Mouse (Mus musculus) kidney, embryonic 14.5 days (tissue): ENCODE measurements around the gene D630039A03Rik. TPM values are rescaled to one million over a fixed set of nuclear protein-coding genes. Genes with fewer than 3 reads are reported as not detected.

Experiments used
- ATAC-seq: fragments of 200-750 bp; cut with Nextera tagmentation; 2 replicates; pipeline ENCODE4 v1.8.0; 2017; ENCODE audit warnings: moderate number of reproducible peaks, mild to moderate bottlenecking, moderate TSS enrichment, moderate library complexity; ENCODE audit not compliant: low FRiP score, low TSS enrichment
- H3K27ac ChIP-seq: fragments of 300-500 bp; sonication (generic); 2 replicates; pipeline ENCODE4 v1.5.1; 2014; ENCODE audit warnings: low read depth, mild to moderate bottlenecking, low read length, moderate library complexity, mixed read lengths
- H3K27me3 ChIP-seq: fragments of 300-500 bp; sonication (generic); 2 replicates; pipeline ENCODE4 v1.6.1; 2014; ENCODE audit warnings: mild to moderate bottlenecking, low read length; ENCODE audit not compliant: control insufficient read depth, insufficient read depth
- H3K36me3 ChIP-seq: fragments of 300-500 bp; sonication (generic); 2 replicates; pipeline ENCODE4 v1.6.1; 2014; ENCODE audit warnings: low read length, mixed read lengths; ENCODE audit not compliant: control insufficient read depth, insufficient read depth
- H3K4me1 ChIP-seq: fragments of 300-500 bp; sonication (generic); 2 replicates; pipeline ENCODE4 v1.6.1; 2014; ENCODE audit warnings: low read length, mixed read lengths; ENCODE audit not compliant: control insufficient read depth, insufficient read depth
- H3K4me2 ChIP-seq: fragments of 300-500 bp; sonication (generic); replicated peaks from 2 replicates; pipeline ENCODE4 v1.6.1; 2014; ENCODE audit warnings: low read depth, mild to moderate bottlenecking, low read length
- H3K4me3 ChIP-seq: fragments of 300-500 bp; sonication (generic); 2 replicates; pipeline ENCODE4 v1.5.1; 2014; ENCODE audit warnings: mild to moderate bottlenecking, low read length
- H3K9ac ChIP-seq: fragments of 300-500 bp; sonication (generic); 2 replicates; pipeline ENCODE4 v1.6.1; 2014; ENCODE audit warnings: low read depth, mild to moderate bottlenecking, low read length, moderate library complexity
- H3K9me3 ChIP-seq: fragments of 300-500 bp; sonication (generic); 2 replicates; pipeline ENCODE4 v1.6.1; 2016; ENCODE audit warnings: low read length; ENCODE audit not compliant: control insufficient read depth
- WGBS: fragments of 180-500 bp; shearing (Covaris S2); extraction: QIAGEN DNeasy Blood & Tissue Kit; methylation state at CpG from one replicate; pipeline ENCODE4 v1.1.7; 2014; 5-methylcytosine and 5-hydroxymethylcytosine counted together
- polyA plus RNA-seq: library from polyadenylated mRNA; unstranded; fragments of >200 nt; fragmentation: Nextera tagmentation; extraction: Ambion mirVana; gene quantifications from 2 replicates; pipeline ENCODE4 v1.2.1, GENCODE M21; 2014

D630039A03Rik gene
- polyA plus RNA-seq, 1 experiment from 2014 or later = 1.0 TPM

DNA sequence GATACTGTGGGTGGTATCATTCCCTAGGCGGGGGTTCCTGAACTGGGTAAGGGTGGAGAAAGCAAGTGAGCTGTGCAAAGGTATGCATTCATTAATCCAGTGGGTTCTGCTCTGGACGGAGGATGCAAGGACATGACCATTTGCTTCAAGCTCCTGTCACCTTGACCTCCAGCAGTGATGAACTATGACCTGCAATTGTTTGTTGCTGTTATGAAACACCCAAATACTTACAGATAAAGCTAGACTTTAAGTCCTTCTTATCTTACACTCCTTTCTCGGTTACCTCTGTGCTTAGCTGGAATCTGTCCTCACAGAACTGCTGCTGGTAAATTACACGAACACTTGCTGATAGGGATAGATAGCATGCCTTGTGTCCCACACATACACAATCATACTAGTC lies 24.5 kb upstream of the D630039A03Rik start:
- no peaks in the 10 kb centered on the region for H3K9me3 ChIP-seq
- H3K4me1 ChIP-seq = no peaks in the 10 kb centered on the region
- H3K9ac ChIP-seq = no peak overlapping the region
- no peak overlapping the region for H3K4me2 ChIP-seq
- no peak overlapping the region for H3K4me3 ChIP-seq
- WGBS = 93% methylated on average over 4 of the region's 4 CpGs
- H3K36me3 ChIP-seq = peaks cover 25% of the 10 kb centered on the region
- no peak overlapping the region for H3K27ac ChIP-seq
- no peak for ATAC-seq
- no peaks in the 10 kb centered on the region for H3K27me3 ChIP-seq

GRCm38 (mm10) chr4:57937292-57937691 lies 21.2 kb upstream of the D630039A03Rik start:
- no peaks in the 10 kb centered on the region for H3K4me1 ChIP-seq
- H3K9ac ChIP-seq = no peak overlapping the region
- H3K4me3 ChIP-seq = no peak overlapping the region
- H3K4me2 ChIP-seq = no peak overlapping the region
- no peak overlapping the region for H3K27ac ChIP-seq
- ATAC-seq = no peak
- no peaks in the 10 kb centered on the region for H3K27me3 ChIP-seq
- H3K9me3 ChIP-seq = 0 out of 2 replicates have a peak, but pooled peaks cover 3% of the 10 kb centered on the region
- 85% methylated on average over 6 of the region's 6 CpGs for WGBS
- H3K36me3 ChIP-seq = no peaks in the 10 kb centered on the region

DNA sequence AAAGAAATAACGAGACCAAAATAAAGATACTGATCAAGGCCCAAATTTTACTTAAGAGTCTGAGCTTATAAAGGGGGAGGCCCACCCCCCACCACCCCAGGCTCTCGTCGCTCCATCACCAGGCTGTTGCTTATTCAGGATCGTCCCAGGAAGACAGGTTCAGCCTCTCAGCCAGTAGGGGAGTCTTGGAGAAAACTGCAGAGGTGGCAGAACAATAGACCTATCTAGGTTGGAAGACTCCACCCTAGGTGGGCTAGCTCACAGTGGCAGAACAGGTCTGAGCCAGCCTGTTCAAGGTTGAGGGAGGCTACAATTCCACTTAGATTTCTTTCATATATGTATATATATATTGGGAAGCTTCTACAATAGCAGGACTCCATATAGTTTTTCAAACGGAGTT lies 18.1 kb upstream of the D630039A03Rik start:
- ATAC-seq = no peak
- WGBS = 68% methylated on average over 5 of the region's 5 CpGs
- Histone ChIP-seq H3K4me2 (no peak overlapping the region), H3K9me3 (0 out of 2 replicates have a peak, but pooled peaks cover 3% of the 10 kb centered on the region), H3K4me3 (no peak overlapping the region), H3K36me3 (no peaks in the 10 kb centered on the region), H3K4me1 (no peaks in the 10 kb centered on the region), H3K9ac (no peak overlapping the region), H3K27ac (no peak overlapping the region), H3K27me3 (no peaks in the 10 kb centered on the region)

GRCm38 (mm10) chr4:57930559-57931170 lies 14.6 kb upstream of the D630039A03Rik start:
- H3K4me1 ChIP-seq = no peaks in the 10 kb centered on the region

GRCm38 (mm10) chr4:57927464-57928205 lies 11.5 kb upstream of the D630039A03Rik start:
- no peaks in the 10 kb centered on the region for H3K27me3 ChIP-seq
- H3K4me2 ChIP-seq = no peak overlapping the region
- H3K9me3 ChIP-seq = no peaks in the 10 kb centered on the region
- no peak overlapping the region for H3K9ac ChIP-seq
- no peaks in the 10 kb centered on the region for H3K4me1 ChIP-seq
- H3K36me3 ChIP-seq = no peaks in the 10 kb centered on the region
- 25% methylated on average over 3 of the region's 3 CpGs for WGBS
- no peak overlapping the region for H3K4me3 ChIP-seq
- H3K27ac ChIP-seq = no peak overlapping the region
- ATAC-seq = 0 out of 2 replicates have a peak, but pooled peaks have one; percentile 43

More at GRCm38 (mm10) chr4:57930559-57931170, 14.6 kb upstream of the D630039A03Rik start:
- ATAC-seq = no peak
- no peaks in the 10 kb centered on the region for H3K27me3 ChIP-seq
- no peak overlapping the region for H3K27ac ChIP-seq
- no peak overlapping the region for H3K4me3 ChIP-seq
- H3K9ac ChIP-seq = no peak overlapping the region
- WGBS = 77% methylated on average over 5 of the region's 5 CpGs
- H3K36me3 ChIP-seq = no peaks in the 10 kb centered on the region
- H3K4me2 ChIP-seq = no peak overlapping the region
- H3K9me3 ChIP-seq = 0 out of 2 replicates have a peak, but pooled peaks cover 3% of the 10 kb centered on the region

GRCm38 (mm10) chr4:57924556-57925071 lies 8.5 kb upstream of the D630039A03Rik start:
- Histone ChIP-seq H3K27ac (no peak overlapping the region), H3K4me2 (no peak overlapping the region), H3K27me3 (no peaks in the 10 kb centered on the region), H3K36me3 (no peaks in the 10 kb centered on the region), H3K4me1 (0 out of 2 replicates have a peak, but pooled peaks cover 3% of the 10 kb centered on the region), H3K4me3 (no peak overlapping the region), H3K9ac (no peak overlapping the region), H3K9me3 (no peaks in the 10 kb centered on the region)
- WGBS = 86% methylated on average over 6 of the region's 6 CpGs
- no peak for ATAC-seq

- no peak overlapping the region for H3K4me2 ChIP-seq
- WGBS = 49% methylated on average over 5 of the region's 5 CpGs
- H3K27ac ChIP-seq = no peak overlapping the region
- H3K9me3 ChIP-seq = no peaks in the 10 kb centered on the region
- no peaks in the 10 kb centered on the region for H3K36me3 ChIP-seq
- no peak for ATAC-seq
- H3K9ac ChIP-seq = no peak overlapping the region
- H3K4me1 ChIP-seq = 0 out of 2 replicates have a peak, but pooled peaks cover 3% of the 10 kb centered on the region
- no peak overlapping the region for H3K4me3 ChIP-seq
- H3K27me3 ChIP-seq = no peaks in the 10 kb centered on the region
These were observed 6.1 kb upstream of the D630039A03Rik start for GRCm38 (mm10) chr4:57922171-57922570.

DNA sequence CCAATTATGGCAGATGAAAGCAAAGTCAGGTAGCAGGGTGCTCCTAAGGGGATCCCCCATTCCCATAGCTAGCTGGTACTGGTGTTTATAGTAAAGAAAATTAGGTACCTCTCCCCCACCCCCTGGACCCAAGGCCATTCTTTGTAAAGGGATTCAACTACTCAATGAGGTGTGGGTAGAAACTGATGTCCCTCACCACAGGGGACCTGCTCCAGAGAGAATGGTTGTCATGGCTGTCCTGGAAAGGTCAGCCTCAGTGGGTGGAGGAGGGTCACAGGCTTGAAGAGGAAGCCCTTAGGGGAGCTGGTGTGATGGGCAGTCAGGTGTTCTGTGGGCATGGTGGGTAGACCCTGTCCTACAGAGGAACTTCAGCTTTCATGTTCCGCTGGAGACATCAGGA lies 4.4 kb upstream of the D630039A03Rik start:
- Histone ChIP-seq H3K27ac (no peak overlapping the region), H3K4me1 (peaks cover 4% of the 10 kb centered on the region; the same call in 1 of the 2 replicates), H3K27me3 (no peaks in the 10 kb centered on the region), H3K4me2 (no peak overlapping the region), H3K9ac (no peak overlapping the region), H3K9me3 (no peaks in the 10 kb centered on the region), H3K4me3 (no peak overlapping the region), H3K36me3 (no peaks in the 10 kb centered on the region)
- 100% methylated on average over 1 of the region's 1 CpGs for WGBS
- ATAC-seq = no peak
